Mouse (Mus musculus) neural tube, embryonic 11.5 days (tissue): ENCODE measurements around the gene Camkv. TPM values are rescaled to one million over a fixed set of nuclear protein-coding genes. Genes with fewer than 3 reads are reported as not detected.

ENCODE experiments used
- ATAC-seq: fragments of 200-750 bp; cut with Nextera tagmentation; 2 replicates; pipeline ENCODE4 v1.8.0; 2017; ENCODE audit warnings: moderate number of reproducible peaks, mild to moderate bottlenecking, moderate TSS enrichment, moderate library complexity; ENCODE audit not compliant: insufficient read depth, low FRiP score, low TSS enrichment
- DNase-seq: peaks from one replicate; pipeline ENCODE4 v3.0.0-alpha.2; 2015; ENCODE audit warnings: low spot score
- H3K27ac ChIP-seq: fragments of 300-500 bp; sonication (generic); 2 replicates; pipeline ENCODE4 v1.5.1; 2014; ENCODE audit warnings: low read depth, mild to moderate bottlenecking, low read length
- H3K27me3 ChIP-seq: fragments of 300-500 bp; sonication (generic); 2 replicates; pipeline ENCODE4 v1.6.1; 2014; ENCODE audit warnings: mild to moderate bottlenecking, low read length, mixed read lengths; ENCODE audit not compliant: control insufficient read depth, insufficient read depth
- H3K36me3 ChIP-seq: fragments of 300-500 bp; sonication (generic); 2 replicates; pipeline ENCODE4 v1.6.1; 2014; ENCODE audit warnings: mild to moderate bottlenecking, low read length, moderate library complexity, mixed read lengths; ENCODE audit not compliant: control insufficient read depth, insufficient read depth
- H3K4me1 ChIP-seq: fragments of 300-500 bp; sonication (generic); 2 replicates; pipeline ENCODE4 v1.6.1; 2014; ENCODE audit warnings: low read length, mixed read lengths; ENCODE audit not compliant: control insufficient read depth, insufficient read depth
- H3K4me2 ChIP-seq: fragments of 300-500 bp; sonication (generic); 2 replicates; pipeline ENCODE4 v1.6.1; 2014; ENCODE audit warnings: low read depth, mild to moderate bottlenecking, moderate library complexity
- H3K4me3 ChIP-seq: fragments of 300-500 bp; sonication (generic); 2 replicates; pipeline ENCODE4 v1.5.1; 2014; ENCODE audit warnings: low read depth, low read length
- H3K9ac ChIP-seq: fragments of 300-500 bp; sonication (generic); 2 replicates; pipeline ENCODE4 v1.6.1; 2014; ENCODE audit warnings: mild to moderate bottlenecking, low read length
- H3K9me3 ChIP-seq: fragments of 300-500 bp; sonication (generic); 2 replicates; pipeline ENCODE4 v1.6.1; 2016; ENCODE audit warnings: low read length; ENCODE audit not compliant: control insufficient read depth
- WGBS: fragments of 180-500 bp; shearing (Covaris S2); extraction: QIAGEN DNeasy Blood & Tissue Kit; methylation state at CpG from one replicate; pipeline ENCODE4 v1.1.7; 2014; 5-methylcytosine and 5-hydroxymethylcytosine counted together
- polyA plus RNA-seq: library from polyadenylated mRNA; unstranded; fragments of >200 nt; fragmentation: Nextera tagmentation; extraction: Ambion mirVana; gene quantifications from 2 replicates; pipeline ENCODE4 v1.2.1, GENCODE M21; 2014

Camkv gene
- polyA plus RNA-seq, 1 experiment from 2014 or later = 4.3 TPM

DNA sequence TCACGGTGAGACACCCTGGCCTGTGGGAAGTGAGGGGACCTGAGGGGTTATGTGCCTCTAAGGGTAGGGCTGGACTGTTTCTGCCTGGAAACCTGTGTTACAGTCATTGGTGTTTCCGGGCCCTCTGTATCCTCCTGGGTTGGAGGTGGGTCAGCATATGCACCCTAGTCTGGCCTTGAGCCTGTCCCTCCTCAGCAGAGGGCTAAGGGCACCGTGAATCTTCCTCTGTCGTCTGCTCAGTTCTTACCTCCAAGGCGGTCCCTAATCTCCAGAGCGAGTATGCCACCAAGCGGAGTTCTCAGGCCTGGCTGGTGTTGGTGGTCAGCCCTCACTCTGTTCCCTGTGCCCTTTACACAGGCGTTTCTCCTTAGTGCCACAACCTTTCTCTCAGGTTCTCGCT lies 27.4 kb downstream of the Camkv start:
- no peak for DNase-seq
- Histone ChIP-seq H3K4me2 (no peak overlapping the region), H3K9me3 (no peaks in the 10 kb centered on the region), H3K4me1 (no peaks in the 10 kb centered on the region), H3K27ac (no peak overlapping the region), H3K36me3 (peaks cover 4% of the 10 kb centered on the region), H3K4me3 (no peak overlapping the region), H3K9ac (no peak overlapping the region), H3K27me3 (no peaks in the 10 kb centered on the region)
- WGBS = 94% methylated on average over 9 of the region's 9 CpGs
- ATAC-seq = no peak

DNA sequence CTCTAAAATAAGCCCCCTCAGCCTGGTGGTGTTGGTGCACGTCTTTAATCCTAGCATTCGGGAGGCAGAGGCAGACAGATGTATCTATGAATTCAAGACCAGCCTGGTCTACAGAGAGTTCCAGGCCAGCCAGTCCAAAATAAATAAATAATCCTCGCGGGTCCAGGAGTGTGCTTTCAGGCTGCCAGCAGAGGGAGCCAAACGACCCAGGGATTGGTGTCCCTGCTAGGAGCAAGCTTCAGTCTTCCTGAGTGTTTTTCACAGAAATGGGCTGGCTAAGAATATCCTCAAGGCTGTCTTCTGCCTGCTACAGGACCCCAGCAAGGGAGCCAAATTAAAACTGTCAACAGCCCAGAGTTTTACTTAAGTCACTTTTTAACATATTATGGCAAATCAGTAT lies 28.2 kb downstream of the Camkv start:
- 27% methylated on average over 5 of the region's 5 CpGs for WGBS
- Histone ChIP-seq H3K4me1 (no peaks in the 10 kb centered on the region), H3K27ac (no peak overlapping the region), H3K36me3 (peaks cover 4% of the 10 kb centered on the region), H3K4me3 (no peak overlapping the region), H3K9ac (no peak overlapping the region), H3K9me3 (no peaks in the 10 kb centered on the region), H3K4me2 (no peak overlapping the region), H3K27me3 (no peaks in the 10 kb centered on the region)
- DNase-seq (peak; percentile 83), ATAC-seq (no peak)

DNA sequence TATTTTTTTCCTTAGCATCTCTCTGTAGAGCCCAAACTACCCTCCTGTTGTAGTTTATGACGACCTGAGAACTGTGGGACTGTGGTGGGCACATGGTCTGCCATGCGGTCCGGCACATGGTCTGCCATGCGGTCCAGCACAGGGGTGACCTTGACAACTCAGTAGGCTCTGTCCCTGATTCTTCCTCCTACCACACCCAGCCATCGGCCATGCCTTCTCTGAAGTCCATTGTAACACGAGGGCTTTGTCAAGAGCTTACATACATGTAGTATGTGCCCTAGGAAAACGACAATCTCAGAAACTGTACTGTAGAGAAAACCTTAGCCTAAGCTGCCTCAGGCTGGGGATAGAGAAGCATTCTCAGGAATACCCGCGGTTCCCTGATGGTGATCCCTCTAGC lies 29.2 kb downstream of the Camkv start:
- 96% methylated on average over 9 of the region's 9 CpGs for WGBS
- Histone ChIP-seq H3K27me3 (no peaks in the 10 kb centered on the region), H3K9ac (no peak overlapping the region), H3K9me3 (no peaks in the 10 kb centered on the region), H3K4me3 (no peak overlapping the region), H3K4me2 (no peak overlapping the region), H3K4me1 (no peaks in the 10 kb centered on the region), H3K27ac (no peak overlapping the region), H3K36me3 (no peaks in the 10 kb centered on the region; the same call in none of the 2 replicates)
- DNase-seq (no peak), ATAC-seq (no peak)

DNA sequence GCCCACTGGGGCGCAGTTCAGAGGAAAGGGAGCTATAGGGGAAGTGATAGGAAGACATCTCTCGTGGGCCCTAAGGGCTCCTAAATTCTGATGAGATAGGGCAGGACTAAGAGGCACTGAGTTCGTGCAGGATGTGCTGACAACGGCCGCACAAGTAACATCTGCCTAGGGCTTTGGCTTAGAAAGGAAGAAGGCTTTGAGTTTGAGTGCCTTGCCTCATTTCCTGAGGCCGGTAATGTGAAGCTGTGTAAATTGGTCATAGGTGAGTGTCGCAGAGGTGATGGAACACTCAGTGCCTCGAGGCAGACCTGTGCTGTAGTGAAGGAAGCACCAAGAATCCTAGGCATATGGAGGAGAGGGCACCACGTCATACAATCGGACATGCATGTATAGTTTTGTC lies 31.2 kb downstream of the Camkv start:
- no peaks in the 10 kb centered on the region for H3K9me3 ChIP-seq
- DNase-seq (no peak), ATAC-seq (no peak)
- H3K4me1 ChIP-seq = no peaks in the 10 kb centered on the region
- H3K36me3 ChIP-seq = no peaks in the 10 kb centered on the region; the same call in none of the 2 replicates
- no peak overlapping the region for H3K9ac ChIP-seq
- H3K27me3 ChIP-seq = no peaks in the 10 kb centered on the region
- no peak overlapping the region for H3K4me3 ChIP-seq
- no peak overlapping the region for H3K4me2 ChIP-seq
- H3K27ac ChIP-seq = no peak overlapping the region
- WGBS = 89% methylated on average over 10 of the region's 10 CpGs

DNA sequence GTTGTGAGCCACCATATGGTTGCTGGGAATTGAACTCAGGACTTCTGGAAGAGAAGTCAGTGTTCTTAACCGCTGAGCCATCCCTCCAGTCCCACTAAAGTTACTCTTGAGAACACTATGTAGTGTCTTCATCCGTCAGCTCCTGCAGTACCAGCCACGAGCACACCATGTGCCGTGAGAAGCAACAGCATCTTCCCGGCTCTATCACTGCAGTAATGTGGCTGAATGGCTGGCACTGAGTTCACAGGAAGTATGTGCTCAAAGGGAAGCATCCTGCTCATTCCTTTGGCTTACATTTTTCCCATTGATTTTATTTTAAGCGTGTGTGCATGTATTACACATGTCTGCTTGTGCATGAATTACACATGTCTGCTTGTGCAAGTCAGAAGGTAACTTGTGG lies 32.0 kb downstream of the Camkv start:
- Histone ChIP-seq H3K9ac (no peak overlapping the region), H3K9me3 (no peaks in the 10 kb centered on the region), H3K4me2 (no peak overlapping the region), H3K27ac (no peak overlapping the region), H3K36me3 (no peaks in the 10 kb centered on the region; the same call in none of the 2 replicates), H3K4me3 (no peak overlapping the region), H3K4me1 (no peaks in the 10 kb centered on the region), H3K27me3 (no peaks in the 10 kb centered on the region)
- 91% methylated on average over 6 of the region's 6 CpGs for WGBS
- ATAC-seq (no peak), DNase-seq (no peak)

DNA sequence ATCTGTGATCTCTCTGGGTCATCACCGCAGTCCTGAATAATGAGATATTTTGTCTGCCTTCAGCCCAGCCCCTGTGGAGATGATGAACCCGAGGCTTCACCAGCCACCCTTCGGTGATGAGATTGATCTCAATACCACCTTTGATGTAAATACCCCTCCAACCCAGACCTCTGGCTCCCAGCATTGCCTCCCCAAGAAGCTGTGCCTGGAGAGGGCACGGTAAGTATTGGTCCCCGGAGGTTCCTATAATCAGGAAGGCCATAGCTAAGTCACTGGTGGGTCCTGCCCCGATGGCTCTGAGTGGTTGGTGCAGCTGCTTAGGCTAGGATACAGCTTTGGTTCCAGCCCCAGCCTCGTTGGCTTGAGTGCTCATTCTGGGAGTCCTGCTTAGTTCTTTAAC lies 33.1 kb downstream of the Camkv start:
- H3K9ac ChIP-seq = no peak overlapping the region
- H3K9me3 ChIP-seq = no peaks in the 10 kb centered on the region
- DNase-seq = no peak
- H3K27me3 ChIP-seq = no peaks in the 10 kb centered on the region
- H3K27ac ChIP-seq = no peak overlapping the region
- no peaks in the 10 kb centered on the region; the same call in none of the 2 replicates for H3K36me3 ChIP-seq
- no peak for ATAC-seq
- no peak overlapping the region for H3K4me2 ChIP-seq
- no peak overlapping the region for H3K4me3 ChIP-seq
- H3K4me1 ChIP-seq = no peaks in the 10 kb centered on the region
- WGBS = 92% methylated on average over 7 of the region's 7 CpGs

DNA sequence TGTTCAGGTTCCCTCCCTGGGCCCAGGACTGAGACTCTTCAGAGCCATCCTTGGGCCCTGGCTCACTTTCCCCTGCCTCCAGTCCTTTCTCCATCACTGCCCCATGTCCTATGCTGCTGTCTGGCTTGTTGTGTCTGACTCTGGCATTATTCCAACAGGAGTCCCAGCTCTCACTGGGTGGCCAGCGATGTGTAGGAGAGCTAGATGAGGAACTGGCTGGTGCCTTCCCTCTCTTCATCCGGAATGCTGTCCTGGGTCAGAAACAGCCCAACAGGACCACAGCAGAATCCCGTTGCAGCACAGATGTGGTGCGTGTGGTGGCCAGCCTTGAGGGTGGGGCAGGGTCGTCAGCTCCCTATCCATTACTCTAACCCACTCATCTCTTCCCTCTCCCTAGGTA lies 34.8 kb downstream of the Camkv start:
- WGBS = 85% methylated on average over 5 of the region's 5 CpGs
- Histone ChIP-seq H3K4me3 (no peak overlapping the region), H3K9me3 (no peaks in the 10 kb centered on the region), H3K27me3 (no peaks in the 10 kb centered on the region), H3K9ac (no peak overlapping the region), H3K27ac (no peak overlapping the region), H3K4me2 (no peak overlapping the region), H3K36me3 (no peaks in the 10 kb centered on the region; the same call in none of the 2 replicates), H3K4me1 (no peaks in the 10 kb centered on the region)
- no peak for ATAC-seq
- no peak for DNase-seq

DNA sequence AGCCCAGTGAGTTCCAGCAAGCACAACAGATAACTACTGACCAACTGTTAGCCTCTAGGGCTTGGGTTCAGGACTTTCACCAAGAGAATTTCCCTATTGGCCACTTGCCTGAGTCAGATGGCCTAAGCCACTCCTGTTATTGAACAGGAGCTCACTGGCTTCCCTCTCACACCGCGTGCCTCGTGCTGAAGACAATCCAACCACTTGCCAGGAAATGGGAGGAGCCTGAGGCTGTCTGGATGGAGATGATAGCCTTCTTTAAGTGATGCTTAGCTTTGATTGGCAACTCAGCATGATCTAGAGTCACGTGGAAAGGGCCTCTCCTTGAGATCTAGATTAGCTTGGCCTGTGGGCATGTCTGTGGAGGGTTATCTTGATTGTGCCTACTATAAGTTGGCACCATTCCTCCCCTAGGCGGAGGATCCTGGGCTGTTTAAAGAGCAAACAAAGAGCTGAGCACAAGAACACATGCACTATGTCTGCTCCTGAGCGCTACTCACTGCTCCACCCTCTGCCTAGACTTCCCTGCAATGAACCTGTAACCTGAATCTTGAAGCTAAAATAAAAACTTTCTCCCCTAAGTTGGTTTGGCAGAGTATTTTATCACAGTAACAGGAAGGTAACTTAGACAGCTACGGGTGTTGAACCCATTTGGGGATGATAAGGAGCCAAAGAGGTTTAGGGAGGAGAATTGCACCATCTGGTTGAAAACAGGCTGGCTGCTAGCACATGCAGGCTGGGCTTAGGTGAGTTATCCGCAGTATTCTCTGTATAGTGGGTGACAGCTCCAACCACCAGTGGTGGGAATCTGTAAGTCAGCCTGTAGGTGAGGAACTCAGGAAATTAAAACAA lies 36.4 kb downstream of the Camkv start:
- H3K9ac ChIP-seq = no peak overlapping the region
- no peak overlapping the region for H3K4me2 ChIP-seq
- DNase-seq = no peak
- no peaks in the 10 kb centered on the region; the same call in 1 of the 2 replicates for H3K36me3 ChIP-seq
- ATAC-seq = no peak
- no peak overlapping the region for H3K27ac ChIP-seq
- no peaks in the 10 kb centered on the region for H3K4me1 ChIP-seq
- no peaks in the 10 kb centered on the region for H3K9me3 ChIP-seq
- 83% methylated on average over 8 of the region's 8 CpGs for WGBS
- no peak overlapping the region for H3K4me3 ChIP-seq
- no peaks in the 10 kb centered on the region for H3K27me3 ChIP-seq

DNA sequence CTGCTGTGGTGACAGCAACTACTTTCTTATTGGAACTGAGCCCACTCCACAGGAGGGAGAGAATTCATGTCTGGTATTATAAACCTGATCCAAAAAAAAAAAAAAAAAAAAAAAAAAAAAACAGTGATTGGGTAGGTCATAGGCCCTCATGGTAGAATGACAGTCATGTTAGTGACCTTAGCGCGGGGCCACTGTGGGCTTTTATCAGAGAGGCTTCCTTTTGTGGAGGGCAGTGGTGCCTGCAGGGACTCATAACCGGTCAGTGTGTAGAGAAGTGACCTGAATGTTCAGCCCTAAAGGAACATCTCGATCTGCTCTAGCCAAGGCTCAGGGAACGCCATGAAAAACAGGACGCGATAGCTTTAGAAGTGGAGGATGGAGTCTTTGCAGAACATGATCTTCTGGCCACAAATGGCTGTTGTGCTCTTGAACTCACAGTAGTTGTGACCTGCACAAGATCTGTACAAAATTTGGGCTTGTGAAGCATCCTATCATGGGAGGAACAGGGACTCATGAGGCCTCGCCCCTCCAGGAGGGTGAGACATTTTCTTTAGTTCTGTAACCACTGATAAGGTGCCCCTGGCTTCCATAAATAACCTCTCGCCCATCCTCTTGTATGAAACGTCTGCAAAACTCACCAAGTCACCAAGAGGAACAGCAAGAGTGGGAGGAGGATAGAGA lies 39.2 kb downstream of the Camkv start:
- WGBS = 84% methylated on average over 10 of the region's 10 CpGs
- no peak overlapping the region for H3K4me2 ChIP-seq

More for the DNA sequence above, 39.2 kb downstream of the Camkv start:
- DNase-seq = no peak
- Histone ChIP-seq H3K27ac (no peak overlapping the region), H3K27me3 (no peaks in the 10 kb centered on the region), H3K4me1 (no peaks in the 10 kb centered on the region), H3K36me3 (no peaks in the 10 kb centered on the region; the same call in 1 of the 2 replicates), H3K4me3 (no peak overlapping the region), H3K9ac (no peak overlapping the region), H3K9me3 (no peaks in the 10 kb centered on the region)
- ATAC-seq = no peak
